Mouse (Mus musculus) liver, embryonic 15.5 days (tissue): ENCODE results near the gene Tbc1d5. TPM values are rescaled to one million over a fixed set of nuclear protein-coding genes. Genes with fewer than 3 reads are reported as not detected.

ENCODE experiments used
- ATAC-seq: fragments of 200-750 bp; cut with Nextera tagmentation; 2 replicates; pipeline ENCODE4 v1.8.0; 2017; ENCODE audit warnings: moderate number of reproducible peaks, mild to moderate bottlenecking, moderate library complexity; ENCODE audit not compliant: insufficient read depth
- H3K27ac ChIP-seq: fragments of 300-500 bp; sonication (generic); replicated peaks from 2 replicates; pipeline ENCODE4 v1.5.1; 2015; ENCODE audit warnings: mild to moderate bottlenecking, inconsistent platforms
- H3K27me3 ChIP-seq: fragments of 300-500 bp; sonication (generic); 2 replicates; pipeline ENCODE4 v1.6.1; 2015; ENCODE audit warnings: mild to moderate bottlenecking, inconsistent platforms
- H3K36me3 ChIP-seq: fragments of 300-500 bp; sonication (generic); replicated peaks from 2 replicates; pipeline ENCODE4 v1.6.1; 2015; ENCODE audit warnings: moderate library complexity, mild to moderate bottlenecking, inconsistent platforms
- H3K4me1 ChIP-seq: fragments of 300-500 bp; sonication (generic); replicated peaks from 2 replicates; pipeline ENCODE4 v1.6.1; 2015; ENCODE audit warnings: inconsistent platforms
- H3K4me2 ChIP-seq: fragments of 300-500 bp; sonication (generic); 2 replicates; pipeline ENCODE4 v1.6.1; 2015; ENCODE audit warnings: moderate library complexity, mild to moderate bottlenecking, inconsistent platforms
- H3K4me3 ChIP-seq: fragments of 300-500 bp; sonication (generic); replicated peaks from 2 replicates; pipeline ENCODE4 v1.5.1; 2015; ENCODE audit warnings: mild to moderate bottlenecking, inconsistent platforms
- H3K9ac ChIP-seq: fragments of 300-500 bp; sonication (generic); 2 replicates; pipeline ENCODE4 v1.6.1; 2015; ENCODE audit warnings: moderate library complexity, mild to moderate bottlenecking, inconsistent platforms
- H3K9me3 ChIP-seq: fragments of 300-500 bp; sonication (generic); replicated peaks from 2 replicates; pipeline ENCODE4 v1.6.1; 2016; ENCODE audit warnings: inconsistent platforms
- WGBS: fragments of 180-500 bp; shearing (Covaris S2); methylation state at CpG from one replicate; pipeline ENCODE4 v1.1.7; 2015; ENCODE audit warnings: mixed read lengths; ENCODE audit not compliant: insufficient replicate concordance; 5-methylcytosine and 5-hydroxymethylcytosine counted together
- polyA plus RNA-seq: library from polyadenylated mRNA; unstranded; fragments of >200 nt; fragmentation: Nextera tagmentation; extraction: Ambion mirVana; gene quantifications from 2 replicates; pipeline ENCODE4 v1.2.1, GENCODE M21; 2015

The Tbc1d5 gene
- polyA plus RNA-seq = 3.3 and 4.0 TPM in 2 replicates

- H3K27me3 ChIP-seq = no peaks in the 10 kb centered on the region
- peak within 1 kb of the TSS; percentile 85 for H3K4me3 ChIP-seq
- H3K4me2 ChIP-seq = peak within 1 kb of the TSS; percentile 90
- peaks cover 16% of the 10 kb centered on the region for H3K4me1 ChIP-seq
- peak within 1 kb of the TSS; percentile 87 for H3K9ac ChIP-seq
- H3K9me3 ChIP-seq = no peaks in the 10 kb centered on the region
- peak within 1 kb of the TSS; percentile 94 for H3K27ac ChIP-seq
- peak; percentile 97 for ATAC-seq
- 2% methylated on average over 54 of the region's 54 CpGs for WGBS
- H3K36me3 ChIP-seq = no peaks in the 10 kb centered on the region
Observed at GRCm38 (mm10) chr17:51179195-51179953, at the start of gene Tbc1d5. TSS of gene Tbc1d5 (minus strand) at chr17:51179352.

GRCm38 (mm10) chr17:51226056-51226455, 46.9 kb upstream of the Tbc1d5 start:
- WGBS = 31% methylated on average over 1 of the region's 1 CpGs
- Histone ChIP-seq H3K4me2 (no peak overlapping the region), H3K27ac (no peak overlapping the region)

GRCm38 (mm10) chr17:51223152-51223551, 44.0 kb upstream of the Tbc1d5 start:
- no peak overlapping the region for H3K9ac ChIP-seq
- no peak for ATAC-seq
- 44% methylated on average over 4 of the region's 4 CpGs for WGBS
- no peaks in the 10 kb centered on the region for H3K9me3 ChIP-seq
- no peak overlapping the region for H3K4me3 ChIP-seq
- H3K27ac ChIP-seq = no peak overlapping the region
- H3K4me1 ChIP-seq = no peaks in the 10 kb centered on the region
- H3K4me2 ChIP-seq = no peak overlapping the region
- H3K27me3 ChIP-seq = no peaks in the 10 kb centered on the region
- no peaks in the 10 kb centered on the region for H3K36me3 ChIP-seq

More at GRCm38 (mm10) chr17:51226056-51226455, 46.9 kb upstream of the Tbc1d5 start:
- no peaks in the 10 kb centered on the region for H3K9me3 ChIP-seq
- no peaks in the 10 kb centered on the region for H3K4me1 ChIP-seq
- H3K27me3 ChIP-seq = no peaks in the 10 kb centered on the region
- no peaks in the 10 kb centered on the region for H3K36me3 ChIP-seq
- ATAC-seq = no peak
- no peak overlapping the region for H3K4me3 ChIP-seq
- no peak overlapping the region for H3K9ac ChIP-seq

- H3K27me3 ChIP-seq = no peaks in the 10 kb centered on the region
- H3K4me3 ChIP-seq = no peak overlapping the region
- no peak overlapping the region for H3K4me2 ChIP-seq
- H3K9ac ChIP-seq = no peak overlapping the region
- no peak overlapping the region for H3K27ac ChIP-seq
- 40% methylated on average over 7 of the region's 7 CpGs for WGBS
- H3K36me3 ChIP-seq = no peaks in the 10 kb centered on the region
- H3K9me3 ChIP-seq = no peaks in the 10 kb centered on the region
- no peak for ATAC-seq
- H3K4me1 ChIP-seq = no peaks in the 10 kb centered on the region
Observed at GRCm38 (mm10) chr17:51221075-51221474, 41.9 kb upstream of the Tbc1d5 start.

- H3K27me3 ChIP-seq = no peaks in the 10 kb centered on the region
- no peak for ATAC-seq
- no peak overlapping the region for H3K27ac ChIP-seq
- H3K4me1 ChIP-seq = no peaks in the 10 kb centered on the region
- H3K36me3 ChIP-seq = no peaks in the 10 kb centered on the region
- no peak overlapping the region for H3K9ac ChIP-seq
- H3K4me2 ChIP-seq = no peak overlapping the region
- H3K9me3 ChIP-seq = no peaks in the 10 kb centered on the region
- H3K4me3 ChIP-seq = no peak overlapping the region
- WGBS = 67% methylated on average over 3 of the region's 3 CpGs
Observed at GRCm38 (mm10) chr17:51219897-51220296, 40.7 kb upstream of the Tbc1d5 start.

GRCm38 (mm10) chr17:51216426-51216825, 37.3 kb upstream of the Tbc1d5 start:
- Histone ChIP-seq H3K36me3 (no peaks in the 10 kb centered on the region), H3K4me3 (no peak overlapping the region), H3K9me3 (no peaks in the 10 kb centered on the region), H3K27ac (no peak overlapping the region), H3K4me2 (no peak overlapping the region), H3K4me1 (no peaks in the 10 kb centered on the region), H3K27me3 (no peaks in the 10 kb centered on the region), H3K9ac (no peak overlapping the region)
- 77% methylated on average over 6 of the region's 6 CpGs for WGBS
- ATAC-seq = no peak

- Histone ChIP-seq H3K9ac (no peak overlapping the region), H3K9me3 (no peaks in the 10 kb centered on the region), H3K27me3 (no peaks in the 10 kb centered on the region), H3K4me1 (no peaks in the 10 kb centered on the region), H3K27ac (no peak overlapping the region), H3K4me3 (no peak overlapping the region), H3K36me3 (no peaks in the 10 kb centered on the region), H3K4me2 (no peak overlapping the region)
- ATAC-seq = no peak
- WGBS = 43% methylated on average over 2 of the region's 2 CpGs
Observed at GRCm38 (mm10) chr17:51209565-51209964, 30.4 kb upstream of the Tbc1d5 start.

- Histone ChIP-seq H3K9ac (no peak overlapping the region), H3K27ac (no peak overlapping the region), H3K36me3 (no peaks in the 10 kb centered on the region), H3K4me2 (no peak overlapping the region), H3K4me1 (no peaks in the 10 kb centered on the region), H3K27me3 (no peaks in the 10 kb centered on the region), H3K4me3 (no peak overlapping the region), H3K9me3 (no peaks in the 10 kb centered on the region)
- ATAC-seq = no peak
- 60% methylated on average over 2 of the region's 2 CpGs for WGBS
Observed at GRCm38 (mm10) chr17:51204643-51205042, 25.5 kb upstream of the Tbc1d5 start.

GRCm38 (mm10) chr17:51195561-51195960, 16.4 kb upstream of the Tbc1d5 start:
- Histone ChIP-seq H3K4me2 (no peak overlapping the region), H3K36me3 (no peaks in the 10 kb centered on the region), H3K9ac (no peak overlapping the region), H3K27ac (no peak overlapping the region), H3K4me1 (no peaks in the 10 kb centered on the region), H3K9me3 (no peaks in the 10 kb centered on the region), H3K4me3 (no peak overlapping the region), H3K27me3 (no peaks in the 10 kb centered on the region)
- WGBS = 65% methylated on average over 2 of the region's 2 CpGs
- ATAC-seq = no peak

- Histone ChIP-seq H3K9ac (no peak overlapping the region), H3K4me2 (no peak overlapping the region), H3K4me3 (no peak overlapping the region), H3K27ac (no peak overlapping the region), H3K36me3 (no peaks in the 10 kb centered on the region), H3K4me1 (no peaks in the 10 kb centered on the region), H3K27me3 (no peaks in the 10 kb centered on the region), H3K9me3 (no peaks in the 10 kb centered on the region)
- 68% methylated on average over 2 of the region's 2 CpGs for WGBS
- no peak for ATAC-seq
Observed at GRCm38 (mm10) chr17:51194787-51195186, 15.6 kb upstream of the Tbc1d5 start.

- Histone ChIP-seq H3K4me2 (no peak overlapping the region), H3K27ac (no peak overlapping the region), H3K9ac (no peak overlapping the region), H3K4me3 (no peak overlapping the region), H3K27me3 (no peaks in the 10 kb centered on the region), H3K36me3 (no peaks in the 10 kb centered on the region), H3K4me1 (no peaks in the 10 kb centered on the region), H3K9me3 (no peaks in the 10 kb centered on the region)
- ATAC-seq = no peak
- WGBS = 63% methylated on average over 1 of the region's 1 CpGs
Observed at GRCm38 (mm10) chr17:51191381-51191780, 12.2 kb upstream of the Tbc1d5 start.

- Histone ChIP-seq H3K4me2 (no peak overlapping the region), H3K4me1 (peaks cover 11% of the 10 kb centered on the region), H3K27ac (no peak overlapping the region), H3K9me3 (no peaks in the 10 kb centered on the region), H3K9ac (no peak overlapping the region), H3K4me3 (no peak overlapping the region), H3K27me3 (no peaks in the 10 kb centered on the region), H3K36me3 (no peaks in the 10 kb centered on the region)
- no peak for ATAC-seq
- 68% methylated on average over 2 of the region's 2 CpGs for WGBS
Observed at GRCm38 (mm10) chr17:51182715-51183114, 3.6 kb upstream of the Tbc1d5 start.
